Mouse (Mus musculus) activated CD4-positive, CD25-positive, alpha-beta regulatory T cell, adult 4 months (primary cell): ENCODE results near the gene Stra6. TPM values are rescaled to one million over a fixed set of nuclear protein-coding genes. Genes with fewer than 3 reads are reported as not detected.

Experiments
- ATAC-seq: one replicate; pipeline ENCODE4 v1.8.0; 2017
- polyA plus RNA-seq, 2 experiments: library from polyadenylated mRNA; unstranded; fragments of 100-300 nt; shearing (Covaris generic); gene quantifications; one replicate each; pipeline ENCODE4 v1.2.1; 2017

The Stra6 gene
- polyA plus RNA-seq, 2 experiments from 2014 or later, result 3.1 to 3.8 TPM

GRCm38 (mm10) chr9:58051937-58052336 lies 11.7 kb upstream of the Stra6 start:
- ATAC-seq, result no peak

GRCm38 (mm10) chr9:58053102-58053501 lies 10.5 kb upstream of the Stra6 start:
- ATAC-seq, result no peak

- ATAC-seq, result no peak
These were observed 10.0 kb upstream of the Stra6 start for GRCm38 (mm10) chr9:58053544-58053943.

DNA sequence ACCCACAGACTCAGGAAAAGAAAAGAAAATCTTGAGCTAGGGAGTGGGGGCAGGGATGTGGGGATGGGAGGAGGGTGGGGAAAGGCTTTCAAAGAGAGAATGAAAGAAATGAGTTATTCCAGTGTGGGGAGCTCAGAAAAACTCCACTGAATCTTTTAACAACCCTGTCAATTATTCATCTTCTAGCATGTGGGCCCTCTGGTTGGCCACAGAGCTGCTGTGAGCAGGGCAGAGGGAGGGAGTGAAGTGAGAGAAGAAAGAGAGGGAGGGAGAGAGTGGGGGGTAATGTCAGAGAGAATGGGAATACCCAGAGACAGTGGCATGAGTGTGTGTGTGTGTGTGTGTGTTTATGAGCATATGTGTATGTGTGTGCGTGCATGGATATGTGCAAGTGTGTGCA lies 9.6 kb upstream of the Stra6 start:
- no peak for ATAC-seq

DNA sequence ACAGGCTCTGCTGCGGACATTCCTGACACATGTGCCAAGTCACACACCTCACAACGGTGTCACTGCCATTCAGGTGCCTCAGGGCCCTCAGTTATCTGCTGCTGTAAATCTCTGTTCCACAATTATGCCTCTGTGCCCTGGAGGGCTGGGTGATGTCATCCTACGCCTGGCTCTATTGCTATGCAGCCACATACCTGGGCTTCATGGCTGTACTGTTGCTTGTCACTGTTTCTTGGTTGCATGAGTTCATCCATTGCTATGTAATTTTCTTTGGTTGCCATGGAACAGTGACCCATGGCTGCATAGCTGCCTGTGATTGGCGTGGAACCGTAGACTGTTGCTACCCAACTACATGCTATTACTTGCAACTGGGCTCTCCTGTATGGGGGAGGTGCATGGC lies 7.9 kb upstream of the Stra6 start:
- no peak for ATAC-seq

DNA sequence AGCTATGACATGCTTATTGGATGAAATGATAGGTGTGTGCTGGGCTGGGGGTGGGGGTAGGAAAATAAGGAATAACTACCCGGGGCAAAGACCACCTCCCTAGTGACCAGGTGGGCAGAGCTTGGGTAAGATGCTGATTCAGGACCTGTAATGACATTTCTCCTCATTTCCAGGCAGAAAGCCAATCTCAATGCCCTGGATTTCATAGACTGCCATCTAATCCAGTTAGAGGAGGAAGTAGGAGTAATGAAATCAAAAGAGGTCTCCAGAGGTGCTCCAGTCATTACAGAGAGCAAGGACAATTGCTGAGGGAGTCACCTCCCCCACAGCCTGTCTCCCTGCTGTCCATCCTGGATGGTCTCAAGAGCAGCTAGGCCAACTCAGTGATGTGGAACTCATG lies 3.7 kb upstream of the Stra6 start:
- ATAC-seq, result no peak

- ATAC-seq, result no peak
These were observed 2.6 kb upstream of the Stra6 start for GRCm38 (mm10) chr9:58060677-58061667.

DNA sequence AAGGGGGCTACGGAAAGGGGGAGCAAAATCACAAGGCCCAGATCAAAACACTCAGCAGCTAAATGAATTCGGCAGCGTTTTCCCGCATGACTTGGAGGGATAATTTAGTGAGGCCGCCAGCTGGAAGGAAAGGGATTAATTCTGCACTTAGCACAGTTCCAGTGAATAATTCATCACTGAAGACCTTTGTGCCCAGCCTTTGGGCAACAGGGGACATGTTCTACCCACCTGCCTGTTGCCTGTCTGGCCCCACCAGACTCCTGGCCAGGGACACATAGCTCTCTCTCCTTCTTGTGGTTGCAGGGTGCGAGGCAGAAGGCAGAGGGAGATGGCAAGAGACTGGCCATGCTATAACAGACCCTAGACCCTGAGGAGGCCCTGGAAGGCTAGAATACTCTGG lies 1.9 kb downstream of the Stra6 start:
- no peak for ATAC-seq

GRCm38 (mm10) chr9:58065977-58066730 lies 2.6 kb downstream of the Stra6 start:
- no peak for ATAC-seq

- no peak for ATAC-seq
These were observed 3.1 kb downstream of the Stra6 start for GRCm38 (mm10) chr9:58066731-58067095.

DNA sequence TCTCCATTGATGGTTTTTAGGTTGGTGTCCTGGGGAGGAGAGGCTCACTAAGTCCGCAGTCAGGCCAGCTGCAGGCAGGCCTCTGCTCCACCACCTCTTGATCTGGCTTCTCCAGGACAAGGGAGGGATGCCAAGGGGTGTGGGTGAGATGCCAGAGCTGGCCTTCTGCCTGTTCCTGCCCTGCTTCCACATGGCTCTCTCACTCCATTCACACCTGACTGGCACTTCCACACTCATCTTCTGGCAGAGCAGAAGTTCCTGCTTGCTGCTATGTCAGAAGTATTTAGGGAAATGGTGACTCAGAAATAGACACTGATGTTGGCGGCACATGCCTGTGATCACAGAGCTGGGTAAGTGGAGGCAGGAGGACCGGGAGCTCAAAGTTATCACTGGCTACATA lies 4.0 kb downstream of the Stra6 start:
- no peak for ATAC-seq

DNA sequence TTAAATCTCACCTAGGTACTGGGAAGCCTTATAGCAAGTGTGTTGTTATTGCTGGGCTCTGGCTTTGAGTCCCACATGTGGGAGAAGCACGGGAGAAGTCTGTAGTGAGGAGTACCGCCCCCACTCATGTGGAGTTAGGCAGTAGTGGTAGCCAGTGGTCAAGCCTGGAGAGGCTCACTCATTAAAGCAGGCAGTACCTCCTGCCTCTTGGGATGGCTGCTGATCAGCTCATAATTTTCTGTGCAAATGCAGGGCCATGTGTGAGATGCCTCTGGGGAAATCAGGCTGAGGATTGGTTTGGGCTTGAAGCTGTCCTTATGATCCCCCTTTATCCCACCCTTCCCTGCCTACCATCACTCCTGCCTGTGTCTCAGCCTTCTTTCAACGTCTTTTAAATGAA lies 11.0 kb downstream of the Stra6 start:
- ATAC-seq, result no peak

- ATAC-seq, result no peak
These were observed 21.0 kb downstream of the Stra6 start for GRCm38 (mm10) chr9:58084586-58084985.

DNA sequence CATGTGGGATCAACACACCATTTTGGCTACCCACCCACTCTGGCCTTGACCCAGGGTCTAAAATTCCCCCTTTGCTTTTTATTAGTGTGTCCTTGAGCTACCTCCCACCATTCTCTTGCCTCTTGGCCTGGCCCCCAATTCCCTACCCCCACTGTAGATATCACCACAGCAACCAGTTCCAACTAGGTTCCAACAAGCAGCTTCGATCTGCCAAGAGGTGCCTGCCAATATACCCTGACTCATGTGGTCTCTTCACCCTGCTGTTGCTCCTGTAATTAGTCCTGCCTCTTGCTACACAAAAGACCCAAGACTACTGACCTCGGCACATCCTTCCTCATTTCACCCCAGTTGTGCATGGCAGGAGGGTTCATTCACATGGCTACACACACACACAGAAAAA lies 21.5 kb downstream of the Stra6 start:
- ATAC-seq, result no peak

- no peak for ATAC-seq
These were observed 22.6 kb downstream of the Stra6 start for GRCm38 (mm10) chr9:58086203-58086602.

- ATAC-seq, result no peak
These were observed 23.3 kb downstream of the Stra6 start for GRCm38 (mm10) chr9:58086861-58087260.

GRCm38 (mm10) chr9:58087277-58087998 lies 23.9 kb downstream of the Stra6 start:
- ATAC-seq, result no peak

- ATAC-seq, result no peak
These were observed 28.2 kb downstream of the Stra6 start for GRCm38 (mm10) chr9:58091623-58092425.

DNA sequence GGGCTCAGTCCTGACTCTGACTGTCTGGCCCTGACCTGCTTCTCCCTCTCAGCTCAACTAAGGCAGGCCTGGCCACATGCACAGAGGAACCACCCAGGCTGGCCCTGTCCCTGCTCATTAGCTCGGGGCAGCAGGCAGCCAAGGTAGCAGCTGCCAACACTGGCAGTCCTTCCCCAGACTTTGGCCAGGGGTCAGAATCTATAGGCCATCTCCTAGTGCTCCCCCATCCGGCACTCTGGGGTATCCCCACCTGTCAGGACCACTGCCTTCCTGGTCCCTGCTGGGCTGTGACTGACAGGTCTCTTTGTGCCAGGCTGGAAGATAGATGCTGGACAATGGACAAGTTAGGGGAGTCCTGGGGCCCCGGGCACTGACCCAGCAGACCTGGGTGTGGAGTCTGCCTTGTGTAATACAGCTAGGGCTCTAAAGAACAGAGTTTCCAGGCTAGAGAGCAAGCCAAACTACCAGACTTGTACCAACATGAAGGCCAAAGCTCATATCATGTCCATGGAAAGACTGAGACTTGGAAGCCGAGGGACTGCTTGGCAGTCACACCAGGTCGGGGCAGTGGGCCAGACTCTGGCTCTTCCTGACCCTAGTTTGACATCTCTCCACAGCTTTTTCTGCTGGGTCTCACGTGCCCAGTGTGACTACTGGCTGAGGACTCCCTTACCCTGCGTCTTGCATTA lies 29.1 kb downstream of the Stra6 start:
- no peak for ATAC-seq

- no peak for ATAC-seq
These were observed 30.2 kb downstream of the Stra6 start for GRCm38 (mm10) chr9:58093776-58094175.

- no peak for ATAC-seq
These were observed 32.4 kb downstream of the Stra6 start for GRCm38 (mm10) chr9:58095977-58096376.
